Mouse (Mus musculus): ENCODE measurements around the gene Lrwd1.

The Lrwd1 gene

DNA sequence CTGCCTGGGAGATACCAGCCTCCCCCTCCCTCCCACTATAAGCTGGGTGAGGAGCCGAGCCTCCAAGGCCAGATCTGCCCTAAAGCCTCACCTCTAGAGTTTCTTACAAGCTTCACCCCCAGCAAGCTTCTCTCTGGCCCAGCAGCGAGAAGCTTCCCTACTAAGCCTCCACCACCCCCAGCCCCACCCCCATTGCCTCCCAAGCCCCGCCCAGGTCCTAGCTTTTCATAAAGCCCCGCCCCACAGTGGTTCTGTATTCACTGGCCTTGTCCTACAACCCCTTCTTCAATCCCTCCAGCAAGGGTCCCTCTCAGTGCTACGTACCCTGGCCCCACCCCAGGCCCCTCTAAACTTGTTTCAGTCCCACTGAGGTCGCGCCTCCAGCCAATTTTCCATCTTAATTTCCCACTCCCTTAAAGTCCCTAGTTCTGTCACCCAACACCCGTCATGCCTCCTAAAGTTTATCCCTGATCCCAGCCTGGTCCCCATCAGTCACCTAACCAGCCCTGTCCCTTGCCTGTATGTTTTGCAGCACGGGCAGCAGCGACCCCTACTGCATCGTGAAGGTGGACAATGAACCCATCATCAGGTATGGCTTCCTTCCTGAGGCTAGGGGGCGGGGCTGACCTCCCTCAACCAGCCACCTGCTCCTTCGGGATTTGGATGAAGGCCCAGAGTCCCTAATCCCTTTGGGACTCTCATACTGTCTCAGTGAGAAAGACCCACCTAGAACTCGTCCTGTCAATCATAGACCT lies 46.9 kb downstream of the Lrwd1 start:
- peak; percentile 60 for DNase-seq

DNA sequence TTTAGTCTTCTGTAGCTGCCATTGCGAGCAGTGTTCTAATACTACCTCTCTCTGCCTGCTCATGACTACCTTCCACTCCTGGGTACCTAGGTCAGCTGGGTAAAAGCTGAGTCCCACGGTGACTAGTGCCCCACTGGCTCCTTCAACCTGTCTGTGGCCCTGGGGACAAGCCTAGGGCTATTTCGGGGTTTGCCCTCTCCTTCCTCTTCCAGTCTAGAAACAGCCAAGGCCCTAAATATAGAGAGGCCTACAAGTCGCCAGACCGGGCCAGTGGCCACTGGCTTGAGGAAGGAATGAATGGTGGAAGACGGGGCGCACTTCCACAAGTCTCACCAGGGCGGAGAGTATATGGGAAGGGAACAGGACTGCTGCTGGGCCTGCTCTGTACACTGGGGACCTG lies 49.6 kb downstream of the Lrwd1 start:
- DNase-seq, result no peak

DNA sequence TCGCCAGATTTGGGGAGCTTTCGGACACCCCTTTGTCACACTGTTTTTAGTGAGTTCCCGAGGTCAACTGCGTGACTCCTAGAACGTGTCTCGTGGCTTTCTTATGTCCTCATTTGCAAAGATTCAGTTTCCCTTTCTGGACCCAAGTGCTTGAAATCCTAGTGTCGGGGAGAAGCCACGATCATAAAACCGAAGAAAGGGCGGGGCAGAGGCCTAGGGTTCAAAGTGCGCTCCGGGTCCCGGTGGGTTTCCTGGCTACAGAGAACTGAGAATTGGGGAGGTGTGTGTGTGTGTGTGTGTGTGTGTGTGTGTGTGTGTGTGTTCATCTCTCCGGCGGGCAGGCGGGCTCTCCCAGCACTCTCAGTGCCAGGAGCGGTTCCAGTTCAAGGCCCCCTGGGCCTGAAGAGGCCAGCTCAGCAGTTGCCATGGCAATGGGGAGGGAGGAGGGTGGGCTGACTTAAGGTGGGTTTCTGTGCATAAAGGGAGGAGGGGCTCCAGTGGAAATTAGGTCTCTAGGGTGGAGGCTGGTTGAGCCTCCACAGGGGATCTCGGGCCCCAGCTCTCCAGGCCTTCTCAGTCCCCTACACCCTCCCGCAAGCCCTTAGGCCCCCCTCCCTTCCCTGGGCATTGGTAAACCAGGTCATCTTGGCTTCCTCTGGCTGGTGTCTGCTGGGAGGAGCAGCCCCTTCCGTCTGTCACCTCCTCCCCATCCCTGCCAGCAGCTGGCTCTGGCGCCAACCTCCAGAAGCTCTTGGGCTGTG lies 50.8 kb downstream of the Lrwd1 start:
- peak; percentile 69 for DNase-seq

DNA sequence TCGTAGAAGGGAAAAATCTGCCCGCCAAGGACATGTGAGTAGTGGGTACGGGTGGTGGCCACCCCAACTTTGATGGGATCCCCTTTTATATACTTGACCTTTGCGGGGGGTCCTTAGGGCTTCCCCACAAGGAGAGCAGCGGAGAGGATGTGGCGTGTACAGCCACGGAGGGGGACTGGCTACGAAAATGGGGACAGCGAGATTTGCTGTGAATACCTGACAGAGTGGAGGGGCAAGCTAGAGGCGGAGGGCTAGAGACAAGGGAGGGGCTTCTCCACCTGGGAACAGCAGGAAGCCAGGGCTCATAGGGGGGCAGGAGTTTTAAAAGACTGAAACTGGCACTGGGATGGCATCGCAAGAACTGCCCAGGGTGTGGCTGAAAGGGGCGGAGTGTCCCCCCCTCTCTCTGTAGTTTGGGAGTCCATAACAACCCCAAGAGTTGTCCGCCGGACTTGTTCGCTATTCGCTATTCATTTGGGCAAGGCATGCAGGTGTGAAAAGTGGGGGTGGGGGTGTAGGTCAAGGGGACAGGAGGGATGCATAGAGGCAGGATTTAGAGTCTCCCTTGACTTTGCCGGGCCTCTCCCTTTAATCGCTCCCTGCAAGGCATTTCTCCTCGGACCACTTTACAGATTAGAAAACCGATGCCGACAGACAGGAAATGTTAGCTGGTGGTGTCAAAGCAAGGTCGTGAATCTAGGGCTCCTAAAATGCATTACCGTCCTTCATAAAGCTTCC lies 51.6 kb downstream of the Lrwd1 start:
- DNase-seq, result peak; percentile 45

DNA sequence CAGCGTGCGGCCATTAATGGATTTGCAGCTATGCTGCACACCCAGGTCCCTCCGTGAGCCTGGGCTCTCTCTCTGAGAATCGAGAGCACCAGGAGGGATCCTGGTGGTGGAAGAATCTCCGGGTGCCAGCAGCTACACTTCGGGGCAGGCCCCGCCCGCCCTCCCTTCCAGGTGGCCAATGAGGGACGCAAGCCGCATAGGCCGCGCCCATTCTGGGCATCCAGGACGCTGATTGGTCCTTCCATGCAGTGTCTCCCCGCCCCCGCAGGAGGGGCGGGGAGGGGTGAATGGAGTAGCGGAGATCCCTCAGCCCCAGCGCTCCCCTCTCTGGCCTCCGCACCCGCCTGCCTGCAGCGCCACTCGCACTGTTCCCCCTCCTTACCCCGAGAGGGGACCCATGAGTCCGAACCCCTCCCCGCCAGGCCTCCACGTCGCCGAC lies 52.2 kb downstream of the Lrwd1 start, which contains the start of gene Rasa4:
TSS of gene Rasa4 (plus strand) at position 248 of the 439 bp plus-strand sequence.
- DNase-seq, result peak; percentile 95

DNA sequence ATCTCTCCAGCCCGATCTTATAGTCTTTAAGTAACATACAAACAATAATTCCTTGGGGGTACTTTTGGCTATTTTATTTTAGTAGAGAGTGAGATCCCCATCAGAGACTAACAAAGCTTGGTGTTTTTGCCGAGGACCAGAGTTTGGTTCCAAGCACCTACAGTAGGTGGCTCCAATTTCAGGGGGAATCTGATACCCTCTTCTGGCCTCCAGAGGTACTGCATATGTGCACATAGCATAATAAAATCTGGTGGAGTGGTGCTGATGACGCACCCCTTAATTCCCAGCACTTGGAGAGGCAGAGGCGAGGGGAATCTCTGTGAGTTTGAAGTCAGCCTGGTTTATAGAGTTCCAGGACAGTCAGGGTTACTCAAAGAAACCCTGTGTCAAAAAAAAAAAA lies 53.5 kb downstream of the Lrwd1 start:
- DNase-seq, result no peak

DNA sequence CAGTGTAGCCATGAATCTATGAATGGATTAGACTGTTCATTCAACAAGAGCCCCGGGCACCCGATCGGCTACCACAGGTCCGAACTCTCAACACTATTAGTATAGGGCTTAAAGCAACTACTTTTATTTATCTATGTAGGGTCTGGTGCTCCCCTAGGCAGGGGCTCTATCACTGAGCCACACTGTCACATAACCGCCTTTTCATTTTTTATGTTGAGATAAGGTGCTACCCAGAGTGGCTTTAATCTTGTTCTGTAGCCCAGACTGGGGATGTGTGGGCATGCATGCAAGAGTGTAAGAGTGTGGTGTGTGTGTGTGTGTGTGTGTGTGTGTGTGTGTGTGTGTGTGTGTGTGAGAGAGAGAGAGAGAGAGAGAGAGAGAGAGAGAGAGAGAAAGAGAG lies 57.7 kb downstream of the Lrwd1 start:
- DNase-seq, result no peak

DNA sequence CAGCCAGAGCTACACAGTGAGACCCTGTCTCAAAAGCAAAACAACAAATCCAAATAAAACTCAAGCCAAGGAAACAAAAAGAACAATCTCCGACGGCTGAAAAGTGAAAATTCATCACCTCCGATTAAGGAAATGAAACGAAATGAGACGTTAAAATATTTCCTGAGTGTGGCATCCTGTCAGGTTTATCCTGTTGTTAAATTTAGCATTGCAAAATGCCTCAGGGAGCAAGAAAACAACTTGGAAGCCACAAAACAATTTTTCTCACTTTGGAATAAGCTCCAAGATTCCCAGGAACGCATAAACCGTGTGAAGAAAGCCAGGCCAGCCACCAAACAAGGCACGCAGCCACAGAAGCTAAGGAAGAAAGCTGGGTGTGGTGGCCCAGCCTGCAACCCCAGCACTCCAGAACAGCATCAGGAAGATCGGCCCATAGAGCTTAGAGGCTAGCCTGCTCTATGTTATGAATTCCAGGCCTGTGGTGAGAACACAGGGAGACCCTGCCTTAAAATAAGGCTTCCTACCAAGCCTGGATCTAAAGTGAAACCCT lies 58.8 kb downstream of the Lrwd1 start:
- DNase-seq, result no peak

DNA sequence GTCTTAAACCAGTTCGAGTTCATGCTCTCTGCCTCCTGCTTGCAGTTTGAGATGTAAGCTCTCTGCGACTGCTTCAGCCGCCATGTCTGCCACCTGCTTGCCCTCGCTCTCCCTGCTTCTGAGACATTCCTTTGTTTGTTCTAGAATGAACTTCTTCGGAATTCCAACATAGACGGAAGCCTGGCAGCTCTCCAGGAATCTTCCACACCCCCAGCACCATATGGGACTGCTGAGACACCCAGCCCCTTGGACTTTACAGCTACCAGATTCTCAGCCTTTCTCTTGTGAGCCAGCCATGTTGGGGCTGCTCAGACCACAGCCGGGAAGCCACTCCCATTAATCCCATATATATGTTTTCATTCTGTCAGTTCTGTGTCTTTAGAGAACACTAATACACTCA lies 59.6 kb downstream of the Lrwd1 start:
- DNase-seq, result no peak

DNA sequence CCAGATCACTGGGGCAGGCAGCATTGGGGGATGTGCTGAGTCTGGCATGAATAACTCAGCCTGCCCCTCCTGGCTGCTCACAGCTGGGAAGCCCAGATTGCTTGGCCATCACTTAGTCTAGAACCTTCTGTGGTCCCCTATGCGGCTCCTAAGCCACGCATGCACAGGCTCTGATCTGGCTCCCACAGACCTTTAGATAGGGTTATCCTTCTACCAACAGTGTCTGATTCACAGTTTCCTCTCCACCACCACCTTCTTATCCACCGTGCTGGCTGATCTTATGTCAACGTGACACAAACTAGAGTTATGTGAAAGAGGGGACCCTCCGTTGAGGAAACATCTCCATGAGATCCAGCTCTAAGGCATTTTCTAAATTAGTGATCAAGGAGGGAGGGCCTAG lies 60.8 kb downstream of the Lrwd1 start:
- DNase-seq, result no peak

DNA sequence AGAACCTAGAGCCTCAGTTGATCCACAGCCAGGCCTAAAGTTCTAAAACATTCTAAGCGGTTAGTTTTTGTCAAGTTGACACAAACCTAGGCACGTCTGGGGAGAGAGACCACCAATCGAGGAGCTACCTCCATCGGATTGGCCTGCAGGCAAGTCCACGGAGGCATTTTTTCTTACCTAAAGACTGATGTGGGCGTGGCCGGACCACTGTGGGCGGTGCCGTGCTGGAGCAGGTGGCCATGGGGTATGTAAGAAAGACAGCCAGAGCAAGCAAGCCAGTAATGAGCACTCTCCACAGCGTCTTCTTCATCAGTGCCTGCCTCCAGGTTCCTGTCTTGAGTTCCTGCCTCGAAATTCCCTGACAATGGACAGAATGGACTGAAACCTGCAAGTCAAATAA lies 62.3 kb downstream of the Lrwd1 start:
- no peak for DNase-seq

DNA sequence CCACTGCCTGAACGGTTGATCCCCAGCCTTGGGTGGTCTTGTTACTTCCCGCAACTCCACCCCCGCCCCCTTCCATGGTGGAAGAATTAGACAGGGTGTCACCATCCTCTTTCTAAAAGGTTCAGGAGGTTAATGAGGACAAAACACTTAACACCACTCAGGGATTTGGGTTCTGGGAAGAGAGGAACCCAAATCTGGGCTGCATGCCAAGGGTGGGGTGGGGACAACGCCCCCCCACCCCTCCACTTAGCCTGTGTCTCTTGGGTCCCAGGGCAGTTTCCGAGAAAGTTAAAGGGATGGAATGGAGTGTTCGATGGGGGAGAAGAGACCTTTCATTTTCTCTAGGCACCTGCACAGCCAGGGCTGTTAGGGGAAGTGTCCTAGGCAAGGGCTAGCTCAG lies 62.8 kb downstream of the Lrwd1 start:
- no peak for DNase-seq

All from thymus, postnatal 4 days (tissue).